Mouse (Mus musculus) c-Kit-positive CD71-positive TER-119-positive erythroid progenitor cells, embryonic 14.5 days (primary cell): Measurements from ENCODE around the gene Tnrc6b.
A peak's percentile ranks its signal among the peaks of the same experiment; 100 is the strongest.
"Not testable (repeated sequence)": the region's sequence is repeated elsewhere in the genome, so short reads cannot be mapped to it uniquely, and the experiment has no call there.

Experiments
- DNase-seq: peaks from one replicate; pipeline ENCODE4 v3.0.0-alpha.2; 2013; ENCODE audit warnings: low spot score

Tnrc6b gene

DNA sequence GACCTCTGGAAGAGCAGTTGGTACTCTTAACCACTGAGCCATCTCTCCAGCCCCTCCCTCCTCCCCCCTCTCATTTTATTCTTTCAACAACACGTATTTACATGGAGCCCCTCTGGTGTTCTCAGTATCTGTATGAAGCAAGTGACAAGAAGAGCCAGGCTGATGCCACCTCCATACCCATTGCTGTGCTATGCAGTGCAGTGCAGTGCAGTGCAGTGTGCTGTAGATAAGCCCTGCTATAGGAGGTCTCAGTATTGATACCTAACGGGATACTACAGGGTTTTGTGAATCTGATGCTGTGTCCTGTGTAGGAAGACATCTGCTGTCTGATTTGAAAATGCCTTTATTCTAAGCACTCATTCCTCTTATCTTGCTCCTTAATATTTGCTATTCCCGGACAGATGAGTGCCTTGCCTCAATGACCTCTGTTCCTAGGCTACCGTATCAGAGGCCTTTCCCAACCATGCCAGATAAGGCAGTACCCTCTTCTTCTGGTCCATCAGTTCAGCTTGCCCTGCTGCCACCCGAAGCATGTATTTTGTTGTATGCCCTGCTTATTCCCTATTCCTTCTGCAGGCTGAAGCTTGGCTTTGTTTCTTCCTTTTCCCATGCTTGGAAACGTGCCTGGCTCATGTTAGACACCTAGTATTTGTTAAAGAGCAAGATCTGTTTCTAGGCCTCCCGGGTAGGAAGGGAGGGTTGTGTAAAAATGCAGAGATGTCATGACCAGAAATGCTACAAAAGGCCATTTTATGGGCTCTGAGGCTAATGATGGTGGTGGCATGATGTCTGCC, 139.8 kb downstream of the Tnrc6b start:
- no peak for DNase-seq

DNA sequence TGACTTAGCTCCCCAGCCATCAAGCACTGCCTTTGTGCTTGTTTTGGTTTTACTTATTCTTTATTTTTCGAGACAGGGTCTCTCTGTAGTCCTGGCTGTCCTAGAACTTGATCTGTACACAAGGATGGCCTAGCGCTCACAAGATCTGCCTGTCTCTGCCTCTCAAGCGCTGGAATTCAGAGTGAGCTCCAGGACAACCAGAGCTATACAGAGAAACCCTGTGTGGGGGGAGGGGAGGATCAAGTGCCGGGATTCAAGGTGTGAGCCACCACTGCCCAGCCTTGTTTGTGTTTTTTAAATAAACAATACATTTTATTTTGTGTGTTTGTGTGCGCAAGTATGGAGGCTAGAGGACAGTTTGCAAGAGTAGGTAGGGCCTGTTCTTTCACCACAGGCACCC, 141.0 kb downstream of the Tnrc6b start:
- DNase-seq, result no peak

DNA sequence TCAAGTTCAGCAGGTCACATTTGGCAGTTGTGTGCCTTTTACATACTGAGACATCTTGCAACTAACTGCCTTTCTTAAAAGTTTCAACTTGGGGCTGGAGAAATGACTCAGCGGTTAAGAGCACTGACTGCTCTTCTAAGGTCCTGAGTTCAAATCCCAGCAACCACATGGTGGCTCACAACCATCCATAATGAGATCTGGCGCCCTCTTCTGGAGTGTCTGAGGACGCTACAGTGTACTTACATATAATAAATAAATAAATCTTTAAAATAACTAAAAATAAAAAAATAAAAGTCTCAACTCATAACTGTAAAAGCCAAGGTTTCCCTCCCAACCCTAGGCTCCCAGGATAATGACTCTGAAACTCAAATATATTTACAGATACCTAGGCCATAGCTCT, 141.4 kb downstream of the Tnrc6b start:
- DNase-seq, result not testable (repeated sequence)

DNA sequence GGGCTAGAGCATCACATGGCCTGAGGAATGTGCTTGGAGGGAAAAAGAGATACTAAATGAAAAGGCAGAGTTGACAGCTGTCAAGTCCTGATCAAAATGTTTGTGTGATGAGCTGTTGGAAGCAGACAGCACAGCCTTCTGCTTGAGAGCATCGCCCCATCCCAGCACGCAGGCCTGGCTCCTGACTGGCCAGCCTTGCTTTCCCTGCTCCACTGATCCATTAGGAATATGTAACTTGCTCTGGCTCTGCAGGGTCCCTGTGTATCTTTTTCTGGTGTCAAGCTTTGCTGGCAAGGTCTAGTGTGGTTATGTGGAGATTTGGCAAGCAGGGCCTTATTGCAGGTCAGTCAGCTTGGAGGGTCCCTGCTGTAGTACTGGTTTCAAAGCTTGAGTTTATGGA, 148.3 kb downstream of the Tnrc6b start:
- DNase-seq, result no peak

DNA sequence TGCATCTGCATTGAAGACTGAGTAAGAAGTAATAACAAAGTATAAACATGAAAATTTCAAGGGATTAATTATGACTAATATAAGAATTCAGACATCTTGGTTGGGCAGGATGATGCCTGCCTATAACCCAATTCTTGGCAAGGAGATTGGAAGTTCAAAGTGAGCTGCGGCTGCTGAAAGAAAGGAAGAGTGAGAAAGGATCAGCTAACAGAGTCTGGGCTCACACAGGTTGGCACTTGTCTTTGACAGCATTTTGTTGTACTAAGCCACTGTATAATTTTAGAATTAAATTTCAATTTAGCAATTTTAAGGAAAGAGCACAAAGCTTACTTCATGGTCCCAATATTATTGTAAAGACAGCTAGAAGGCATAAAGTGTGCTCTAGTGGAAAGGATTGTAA, 150.2 kb downstream of the Tnrc6b start:
- no peak for DNase-seq

DNA sequence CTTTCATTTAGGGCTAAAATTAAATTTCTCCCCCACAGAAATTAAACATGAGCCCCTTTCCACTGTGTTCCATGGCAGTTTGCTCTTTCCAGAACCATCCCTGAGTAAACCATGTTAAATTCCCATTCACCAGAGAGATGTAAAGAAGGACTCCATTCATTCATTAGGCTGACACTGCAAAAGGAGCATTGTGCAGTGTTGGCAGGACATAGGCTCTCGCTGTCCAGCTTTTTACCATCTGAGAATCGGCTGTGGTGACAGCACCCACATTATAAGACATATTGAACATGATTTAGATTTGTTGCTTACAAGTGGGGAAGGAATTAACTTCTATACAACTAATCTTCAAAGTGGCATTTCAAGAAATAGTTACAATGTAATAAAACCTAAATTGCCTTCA, 150.9 kb downstream of the Tnrc6b start:
- no peak for DNase-seq

DNA sequence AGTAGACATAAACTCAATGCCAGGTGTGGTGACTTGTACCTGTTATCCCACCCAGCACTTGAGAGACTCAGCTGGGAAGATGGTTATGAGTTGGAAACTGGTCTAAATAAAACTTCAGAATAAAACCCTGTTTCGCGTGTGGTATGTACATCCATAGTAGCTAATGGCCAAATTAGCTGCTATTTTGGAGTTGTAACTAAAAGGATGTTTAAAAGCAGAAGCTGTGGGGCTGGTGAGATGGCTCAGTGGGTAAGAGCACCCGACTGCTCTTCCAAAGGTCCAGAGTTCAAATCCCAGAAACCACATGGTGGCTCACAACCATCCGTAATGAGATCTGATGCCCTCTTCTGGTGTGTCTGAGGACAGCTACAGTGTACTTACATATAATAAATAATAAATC, 157.5 kb downstream of the Tnrc6b start:
- not testable (repeated sequence) for DNase-seq

DNA sequence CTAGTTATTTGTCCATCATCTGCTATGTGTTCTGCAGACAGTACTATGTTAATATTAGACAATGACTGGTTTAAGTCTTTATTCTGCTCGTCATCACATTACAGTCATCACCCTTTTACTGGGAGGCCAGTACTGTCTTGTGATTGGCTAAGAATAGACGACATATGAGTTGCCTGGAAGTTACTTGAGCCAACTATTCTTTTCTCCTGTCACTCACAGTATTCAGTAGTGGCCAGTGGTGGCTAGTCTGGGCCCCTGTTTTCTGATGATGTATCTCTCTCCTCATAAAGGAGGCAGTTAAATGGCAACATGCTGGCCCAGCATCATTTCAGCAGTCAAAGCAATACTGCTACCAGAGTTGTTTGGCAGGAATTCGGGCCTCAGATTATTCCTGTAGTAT, 163.6 kb downstream of the Tnrc6b start:
- DNase-seq, result no peak

DNA sequence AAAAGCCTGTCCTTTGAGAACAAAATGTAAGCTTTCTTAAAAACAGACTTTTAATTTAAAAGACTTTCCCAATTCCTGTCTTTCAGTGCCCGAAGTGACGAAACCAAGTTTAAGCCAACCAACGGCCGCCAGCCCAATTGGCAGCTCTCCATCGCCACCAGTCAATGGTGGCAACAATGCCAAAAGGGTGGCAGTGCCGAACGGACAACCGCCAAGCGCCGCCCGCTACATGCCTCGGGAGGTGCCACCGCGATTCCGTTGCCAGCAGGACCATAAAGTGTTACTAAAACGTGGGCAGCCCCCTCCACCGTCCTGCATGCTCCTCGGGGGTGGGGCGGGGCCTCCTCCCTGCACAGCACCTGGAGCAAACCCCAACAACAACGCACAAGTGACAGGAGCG, 165.1 kb downstream of the Tnrc6b start:
- DNase-seq, result no peak

DNA sequence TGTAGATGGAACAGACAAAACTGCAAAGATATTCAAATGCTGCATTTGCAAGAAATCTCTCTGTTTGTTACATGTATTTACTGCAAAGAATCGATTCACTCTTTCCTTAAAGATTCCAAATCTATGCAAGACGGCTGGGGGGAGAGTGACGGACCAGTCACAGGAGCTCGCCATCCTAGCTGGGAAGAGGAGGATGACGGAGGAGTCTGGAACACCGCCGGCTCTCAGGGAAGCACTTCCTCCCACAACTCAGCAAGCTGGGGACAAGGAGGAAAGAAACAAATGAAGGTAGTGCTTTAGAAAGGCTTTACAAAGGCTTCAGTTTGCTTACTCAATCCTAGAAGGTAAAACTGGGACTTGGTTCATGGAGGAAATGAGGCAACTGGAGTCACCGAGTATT, 173.0 kb downstream of the Tnrc6b start:
- DNase-seq, result no peak

DNA sequence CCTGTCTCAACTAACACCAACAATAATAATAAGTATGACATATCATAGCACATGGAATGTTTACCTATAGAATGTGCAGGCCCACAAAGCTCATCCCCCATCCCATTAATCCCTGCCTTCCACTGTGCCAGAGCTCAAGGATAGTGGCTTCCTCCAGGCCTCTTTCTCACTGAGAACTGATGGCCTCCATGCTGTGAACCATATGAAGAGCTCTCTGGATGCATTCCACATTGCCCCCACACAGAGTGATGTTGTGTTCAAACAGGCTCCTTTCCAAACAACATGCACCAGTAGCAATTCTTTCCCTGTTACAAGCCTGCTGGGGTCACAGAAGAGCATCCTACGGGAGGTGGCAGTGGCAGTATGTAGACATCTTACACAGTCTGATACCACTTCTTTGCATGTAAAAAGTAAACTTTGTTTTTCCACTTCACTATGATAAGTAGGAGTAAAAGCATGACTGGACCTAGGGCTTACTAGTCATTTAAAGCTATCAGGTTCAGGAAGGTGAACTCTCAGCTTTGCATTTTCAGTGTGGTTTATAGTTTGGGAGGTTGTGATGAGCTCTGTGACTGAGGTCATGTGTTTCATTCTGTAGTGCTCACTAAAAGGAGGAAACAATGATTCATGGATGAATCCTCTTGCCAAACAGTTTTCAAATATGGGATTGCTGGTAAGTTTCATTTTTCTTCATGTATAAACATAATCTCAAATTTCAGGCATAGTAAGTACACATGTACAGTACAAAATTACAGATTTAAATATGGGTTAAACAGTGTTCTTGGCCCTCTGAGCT, 175.4 kb downstream of the Tnrc6b start:
- DNase-seq, result no peak

DNA sequence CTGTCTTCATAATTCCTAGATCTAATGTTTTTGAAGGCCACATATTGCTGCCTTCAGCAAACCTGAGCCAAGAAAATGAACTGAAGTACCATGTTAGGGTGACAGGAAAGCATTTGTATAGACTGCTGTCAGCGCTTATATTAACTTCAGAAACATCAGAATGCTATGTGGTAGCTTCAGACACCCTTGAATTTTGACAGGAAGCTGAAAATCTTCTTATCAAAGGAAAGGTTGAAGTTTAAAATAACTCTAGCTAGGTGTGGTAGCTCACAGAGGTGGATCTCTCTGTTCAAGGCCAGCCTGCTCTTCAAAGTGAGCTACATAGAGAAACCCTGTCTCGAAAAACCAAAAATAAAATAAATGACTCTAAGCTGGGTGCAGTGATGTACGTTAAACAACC, 181.2 kb downstream of the Tnrc6b start:
- DNase-seq, result no peak

DNA sequence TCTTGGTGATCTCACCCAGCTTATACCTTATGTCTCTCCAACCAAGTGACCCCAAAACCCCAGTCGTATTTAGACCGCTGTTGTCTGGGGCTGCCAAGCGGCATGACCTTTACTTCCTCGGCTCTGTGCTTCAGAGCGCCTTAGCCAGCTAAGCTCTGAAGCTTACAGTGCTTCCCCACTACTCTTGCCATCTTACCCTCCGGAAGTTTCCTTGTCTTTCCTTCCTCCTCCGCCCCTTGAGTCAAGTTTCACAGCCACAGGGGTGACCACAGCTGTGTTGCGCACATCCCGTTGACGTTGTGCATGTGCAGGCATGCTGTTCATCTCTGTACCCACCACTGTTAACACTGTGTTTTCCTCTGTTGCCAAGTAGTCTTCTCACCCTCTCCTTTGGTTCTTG, 185.6 kb downstream of the Tnrc6b start:
- DNase-seq, result no peak

DNA sequence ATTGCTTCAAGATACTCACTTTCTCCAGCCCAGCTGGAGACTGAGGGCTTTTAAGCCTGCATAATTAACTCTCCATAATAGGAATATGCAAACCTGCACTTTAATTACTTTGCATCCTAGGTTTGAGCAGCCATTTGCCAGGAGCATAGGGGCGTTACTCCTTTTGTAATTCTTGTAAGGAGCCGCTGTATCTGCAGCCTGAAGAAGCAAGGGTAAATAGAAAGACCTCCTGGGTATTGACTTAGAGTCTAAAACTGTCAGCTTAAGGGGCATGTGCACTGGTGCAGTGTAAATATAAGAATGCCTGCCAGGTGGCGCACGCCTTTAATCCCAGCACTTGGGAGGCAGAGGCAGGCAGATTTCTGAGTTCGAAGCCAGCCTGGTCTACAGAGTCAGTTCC, 186.8 kb downstream of the Tnrc6b start:
- no peak for DNase-seq

DNA sequence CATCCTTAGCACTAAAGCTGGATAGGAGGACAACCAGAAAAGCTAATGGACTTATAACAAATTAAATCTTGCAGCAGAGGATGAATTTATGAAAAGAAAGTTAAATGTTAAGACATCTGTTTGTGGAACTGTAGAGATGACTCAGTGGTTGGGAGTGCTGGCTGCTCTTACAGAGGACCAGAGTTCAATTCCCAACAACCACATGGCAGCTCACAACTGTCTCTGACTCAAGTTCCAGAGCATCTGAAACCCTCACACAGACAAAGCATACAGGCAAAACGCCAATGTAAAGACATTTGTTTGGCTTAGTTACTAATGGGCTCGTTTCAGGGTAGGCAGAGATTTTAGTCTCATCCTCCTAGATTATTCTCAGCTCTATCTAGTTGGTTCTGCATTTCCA, 188.7 kb downstream of the Tnrc6b start:
- no peak for DNase-seq

DNA sequence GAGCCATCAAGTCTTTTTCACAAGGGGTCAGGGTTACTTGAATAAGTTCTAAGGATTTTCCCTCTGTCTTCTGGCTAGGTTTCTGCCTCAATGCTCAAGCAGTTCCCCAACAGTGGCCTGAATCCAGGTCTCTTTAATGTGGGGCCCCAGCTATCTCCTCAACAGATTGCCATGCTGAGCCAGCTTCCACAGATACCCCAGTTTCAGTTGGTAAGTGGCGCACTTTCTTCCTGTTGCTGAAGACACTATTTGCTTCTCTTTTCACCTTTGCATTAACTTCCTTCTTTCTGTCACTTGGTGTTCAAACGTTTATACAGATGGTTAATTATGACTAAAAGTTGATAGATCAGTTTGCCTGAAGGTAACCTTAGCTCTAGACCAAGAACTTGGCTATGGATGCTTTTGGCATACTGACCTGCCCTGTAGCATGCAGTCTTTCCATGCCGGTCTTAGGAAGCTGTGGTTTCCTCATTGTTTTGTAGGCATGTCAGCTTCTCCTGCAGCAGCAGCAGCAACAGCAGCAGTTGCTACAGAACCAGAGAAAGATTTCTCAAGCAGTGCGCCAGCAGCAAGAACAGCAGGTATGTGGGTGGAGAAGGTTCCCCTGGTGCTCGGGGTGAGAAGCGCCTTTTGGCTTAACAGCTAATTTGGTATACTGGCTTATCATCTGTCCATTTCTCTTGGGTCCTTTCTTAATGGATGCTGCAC, 190.8 kb downstream of the Tnrc6b start:
- no peak for DNase-seq

DNA sequence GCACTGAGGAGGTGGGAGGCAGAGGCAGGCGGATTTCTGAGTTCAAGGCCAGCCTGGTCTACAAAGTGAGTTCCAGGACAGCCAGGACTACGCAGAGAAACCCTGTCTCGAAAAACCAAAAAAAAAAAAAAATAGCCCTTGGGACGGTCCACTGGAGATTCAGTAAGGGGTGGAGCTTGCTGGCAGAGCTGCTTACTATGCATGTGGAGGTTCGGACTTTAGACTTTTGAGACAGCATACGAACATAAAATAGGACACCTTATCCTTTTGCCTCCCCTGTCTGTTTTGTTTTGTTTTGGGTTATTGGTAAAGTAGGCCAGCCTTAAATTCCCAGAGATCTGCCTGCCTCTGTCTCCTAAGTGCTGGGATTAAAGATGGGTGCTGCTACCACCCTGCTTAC, 193.7 kb downstream of the Tnrc6b start:
- DNase-seq, result not testable (repeated sequence)

DNA sequence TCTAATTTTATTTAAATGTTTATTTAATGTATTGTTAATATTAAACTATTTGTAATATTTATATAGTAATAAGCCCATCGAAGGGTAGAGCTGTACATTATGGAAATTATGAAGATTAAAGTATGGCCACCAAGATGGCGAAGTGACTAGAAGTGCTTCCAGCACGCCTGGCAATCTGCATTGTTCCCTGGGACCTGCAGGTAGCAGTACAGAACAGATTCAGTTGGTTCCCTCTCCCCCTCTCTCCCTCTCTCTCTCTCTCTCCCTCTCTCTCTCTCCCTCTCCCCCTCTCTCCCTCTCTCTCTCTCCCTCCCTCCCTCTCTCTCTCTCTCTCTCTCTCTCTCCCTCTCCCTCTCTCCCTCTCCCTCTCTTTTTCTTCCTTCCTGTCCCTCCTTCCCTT, 199.1 kb downstream of the Tnrc6b start:
- peak; percentile 43 for DNase-seq

DNA sequence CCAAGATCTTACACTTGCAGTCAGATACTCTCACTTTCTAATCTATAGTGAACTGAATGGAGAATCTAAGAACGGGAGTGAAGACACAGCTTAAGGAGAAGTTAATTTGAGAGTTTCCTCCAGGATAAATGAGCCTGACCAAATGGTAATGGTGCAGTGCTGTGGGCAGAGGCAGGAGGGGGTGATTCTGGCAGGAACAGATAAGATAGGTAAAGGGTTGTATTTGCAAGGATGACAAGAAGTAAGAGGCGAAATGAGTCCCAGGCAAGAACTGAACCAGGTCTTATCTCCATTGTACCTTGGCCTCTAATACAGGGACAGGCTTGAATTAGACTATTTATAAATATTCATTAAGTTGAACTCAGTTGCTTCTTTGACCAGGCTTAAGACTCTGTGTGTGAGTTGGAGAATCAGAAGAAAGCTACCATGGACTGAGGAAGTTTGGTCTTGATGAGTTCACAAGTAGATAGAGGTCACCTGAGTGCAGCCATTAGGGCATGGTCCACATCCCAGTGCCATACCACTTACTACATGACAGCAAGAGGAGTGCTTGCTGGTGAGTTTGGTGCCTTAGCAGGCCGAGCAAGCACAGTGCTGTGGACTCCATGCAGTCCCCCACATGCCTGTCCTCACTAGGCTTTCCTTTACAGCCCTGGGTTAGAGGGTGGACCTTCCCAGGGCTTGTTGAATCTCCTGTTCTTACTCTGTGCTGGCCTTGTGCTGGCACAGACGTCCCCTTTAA, 199.8 kb downstream of the Tnrc6b start:
- DNase-seq, result peak; percentile 75

DNA sequence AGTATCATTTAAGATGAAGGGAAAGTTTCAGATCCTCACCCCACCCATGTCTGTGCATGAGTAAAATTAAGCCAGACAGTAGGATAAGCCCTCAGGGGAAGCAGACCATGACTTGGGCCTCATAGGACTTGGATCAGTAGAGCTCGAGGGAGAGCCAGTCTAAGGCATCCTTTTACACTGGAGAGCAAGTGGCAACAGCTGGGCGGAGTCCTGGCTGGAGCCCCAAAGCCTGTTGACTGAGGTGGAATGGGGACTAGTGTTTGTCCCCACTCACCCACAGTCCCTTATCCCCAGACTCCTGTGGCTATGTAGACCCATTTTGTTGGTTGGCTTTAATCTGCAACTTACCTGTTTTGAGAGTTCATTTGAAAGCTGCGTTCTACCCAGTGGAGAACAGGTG, 201.1 kb downstream of the Tnrc6b start:
- DNase-seq, result no peak

DNA sequence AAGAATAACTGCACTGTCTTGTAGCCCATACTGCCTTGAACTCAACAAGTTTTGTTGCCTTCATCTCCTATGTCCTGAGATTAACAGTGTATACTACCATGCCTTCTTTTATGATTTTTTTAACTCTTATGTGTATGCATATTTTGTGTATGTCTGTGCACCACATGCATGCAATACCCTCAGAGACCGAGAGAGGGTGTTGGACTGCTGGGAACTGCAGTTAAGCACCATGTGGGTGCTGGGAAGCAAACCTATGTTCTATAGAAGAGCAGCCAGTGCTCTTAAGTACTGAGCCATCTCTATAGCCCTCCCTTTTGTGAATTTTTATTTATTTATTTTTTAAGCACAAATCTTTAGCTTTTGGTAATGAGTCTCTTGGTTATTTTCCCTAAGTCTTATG, 202.7 kb downstream of the Tnrc6b start:
- DNase-seq, result no peak

DNA sequence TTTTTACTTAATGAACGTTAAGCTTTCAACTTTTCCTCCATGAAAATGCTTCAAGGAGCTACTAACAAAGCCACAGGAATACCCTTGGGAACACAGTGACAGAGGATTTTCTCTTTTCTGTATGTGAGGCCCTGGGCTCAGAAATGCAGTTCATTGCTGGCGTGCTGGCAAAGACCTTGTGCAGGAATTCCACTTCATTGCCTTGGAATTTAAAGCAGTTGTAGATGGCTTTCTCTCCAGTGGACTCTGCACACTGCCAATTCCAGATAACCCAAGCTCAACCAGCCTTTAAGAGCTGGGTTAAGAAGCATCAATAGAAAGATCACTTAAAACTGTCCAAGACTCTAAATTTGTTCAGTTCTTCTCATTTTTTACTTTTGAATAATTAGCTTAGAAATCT, 204.7 kb downstream of the Tnrc6b start:
- no peak for DNase-seq
